Mouse (Mus musculus) Patski (cell line): Measurements from ENCODE around the gene Dagla. TPM values are rescaled to one million over a fixed set of nuclear protein-coding genes. Genes with fewer than 3 reads are reported as not detected.

Experiments used
- ATAC-seq: fragments of 100-300 bp; one replicate; pipeline ENCODE4 v1.8.0; 2021
- CTCF ChIA-PET: fragments of 350-600 bp; sonication (Branson Sonifier 250); formaldehyde crosslinking; loops from one replicate; lab custom pipeline; 2022; ENCODE audit warnings: inconsistent platforms; lab: Charles Lee
- POLR2A ChIA-PET: fragments of 350-600 bp; sonication (Branson Sonifier 250); formaldehyde crosslinking; loops from one replicate; lab custom pipeline; 2022; ENCODE audit warnings: antibody characterized with exemption, inconsistent platforms; lab: Charles Lee
- DNase-seq: peaks from one replicate; pipeline ENCODE4 v3.0.0-alpha.2; 2011; ENCODE audit warnings: low read depth, low spot score
- H3K27me3 ChIP-seq: fragments of 371-371 bp; one replicate; pipeline ENCODE4 v1.5.1; 2021
- CTCF ChIP-seq: fragments of 100-300 bp; IDR thresholded peaks from one replicate; pipeline ENCODE4 v1.5.1; 2021
- in situ Hi-C: fragments of 300-500 bp; cut with MboI; formaldehyde crosslinking; loops from 3 replicates; pipeline ENCODE4 v1.11.1; 2018; ENCODE audit warnings: low pct_unique_long_range_greater_than_20kb, mixed read lengths
- polyA plus RNA-seq: library from polyadenylated mRNA; unstranded; gene quantifications from one replicate; pipeline ENCODE4 v1.2.3, GENCODE M21; 2021

Dagla gene
- polyA plus RNA-seq, 1 experiment from 2014 or later: 2.9 TPM

DNA sequence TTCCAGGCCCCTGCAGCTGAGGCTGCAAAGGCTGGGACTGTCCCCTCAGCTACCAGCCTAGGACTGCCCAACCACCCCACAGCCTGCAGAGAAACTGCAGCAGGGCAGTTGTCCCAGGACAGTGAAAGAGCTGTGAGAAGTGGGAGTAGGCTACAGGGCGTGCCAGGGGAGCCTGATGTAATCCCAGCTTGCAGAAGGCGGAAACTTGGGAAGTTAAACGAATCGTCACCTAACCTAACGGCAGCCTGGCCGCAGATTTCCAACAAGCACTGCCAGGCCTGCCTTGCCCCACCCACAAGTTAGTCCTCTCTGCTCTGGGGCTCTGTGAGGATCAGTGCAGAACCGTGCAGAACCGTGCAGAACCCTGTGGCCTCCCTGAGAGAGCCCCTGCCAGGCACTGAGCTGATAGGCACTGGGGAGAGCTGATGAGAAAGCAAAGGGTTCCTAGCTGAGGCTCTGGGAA, 7.6 kb downstream of the Dagla start:
- ChIA-PET POLR2A (no interaction called here), CTCF (interaction anchor here (2.5 kb wide), 1 partner anchor 39 kb away, joined by 9 read pairs; no protein-coding TSS in a partner anchor)
- no peak for TF ChIP-seq CTCF
- no peaks in the 10 kb centered on the region for H3K27me3 ChIP-seq
- in situ Hi-C loops: no loop called here
- DNase-seq: no peak
- peak; percentile 24 for ATAC-seq

DNA sequence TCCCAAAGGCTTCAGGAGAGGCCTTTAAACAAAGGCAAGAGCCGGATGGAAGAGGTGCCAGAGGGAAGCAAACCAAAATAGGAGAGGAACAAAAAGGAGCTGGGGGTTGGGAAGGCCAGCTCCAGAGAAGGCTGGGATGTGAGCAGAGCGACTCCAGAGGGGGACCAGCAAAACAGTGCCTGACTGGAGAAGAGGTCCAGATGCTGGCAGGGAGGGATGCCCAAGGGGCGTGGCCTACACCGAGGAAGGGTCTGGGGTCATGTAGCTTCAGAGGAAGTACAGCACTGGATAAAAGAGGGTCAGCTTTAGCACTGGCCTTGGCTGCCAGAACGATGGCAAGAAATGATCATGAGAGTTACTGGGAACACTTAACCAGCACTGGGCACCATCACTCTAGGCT, 8.4 kb downstream of the Dagla start:
- ChIA-PET POLR2A (interaction anchor here (1.2 kb wide), 1 partner anchor 23 kb away, joined by 3 read pairs; no protein-coding TSS in a partner anchor), CTCF (interaction anchor here (0.8 to 2.5 kb wide), 3 partner anchors 8 to 38 kb away, joined by 4 to 9 read pairs (median 4); partner anchors contain the start of gene Dagla)
- ATAC-seq (no peak), DNase-seq (no peak)
- in situ Hi-C loops: no loop called here
- TF ChIP-seq CTCF: no peak
- no peaks in the 10 kb centered on the region for H3K27me3 ChIP-seq

DNA sequence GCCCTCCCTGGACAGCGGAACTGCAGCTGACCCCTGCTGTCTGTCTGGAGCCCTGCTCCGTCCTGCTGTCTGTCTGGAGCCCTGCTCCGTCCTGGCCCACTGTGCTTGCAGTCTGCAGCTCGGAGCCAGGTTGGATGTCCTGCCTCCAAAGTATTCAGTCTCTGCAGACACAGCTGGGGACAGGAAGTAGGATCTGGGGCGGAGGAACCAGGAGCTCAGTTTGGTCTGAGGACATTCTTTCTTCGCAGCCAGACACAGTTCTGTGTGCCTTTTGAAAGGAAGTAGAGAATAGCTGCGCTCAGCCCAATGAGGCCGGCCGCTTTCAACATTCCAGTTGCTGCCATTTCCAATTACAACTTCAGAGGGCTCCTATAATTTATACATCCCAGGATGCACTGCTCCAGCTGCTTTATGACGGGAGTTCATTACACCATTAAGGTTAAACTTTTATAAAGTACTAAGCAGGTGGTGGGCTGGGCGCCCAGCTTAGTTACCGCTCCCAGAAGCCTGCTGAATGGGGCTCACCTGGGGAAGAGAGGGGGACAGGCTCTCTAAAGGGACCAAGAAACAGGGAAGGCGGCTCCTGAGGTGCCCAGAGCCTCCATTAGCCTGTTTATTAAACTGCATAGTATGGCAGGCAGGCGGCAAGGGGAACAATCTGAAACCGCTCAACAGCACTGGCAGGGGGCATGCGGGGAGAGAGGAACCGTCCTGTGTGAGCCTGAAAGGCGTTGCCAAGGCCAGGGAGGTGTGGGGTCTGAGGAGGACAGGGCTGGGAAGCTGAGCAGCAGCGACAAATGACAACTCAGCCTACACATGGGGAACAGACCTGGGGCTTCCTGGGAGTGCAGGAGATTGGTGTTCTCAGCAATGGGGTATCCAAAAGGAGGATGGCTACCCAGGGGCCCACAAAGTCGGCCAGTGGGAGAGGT, 9.8 kb downstream of the Dagla start:
- no peak for ATAC-seq
- H3K27me3 ChIP-seq: no peaks in the 10 kb centered on the region
- no peak for DNase-seq
- in situ Hi-C loops: no loop called here
- CTCF ChIA-PET: interaction anchor here (1.1 to 1.4 kb wide), 2 partner anchors 10 kb away, joined by 4 read pairs; partner anchors contain the start of gene Dagla
- no peak for TF ChIP-seq CTCF
- POLR2A ChIA-PET: interaction anchor here (1.2 kb wide), 1 partner anchor 22 kb away, joined by 3 read pairs; no protein-coding TSS in a partner anchor

DNA sequence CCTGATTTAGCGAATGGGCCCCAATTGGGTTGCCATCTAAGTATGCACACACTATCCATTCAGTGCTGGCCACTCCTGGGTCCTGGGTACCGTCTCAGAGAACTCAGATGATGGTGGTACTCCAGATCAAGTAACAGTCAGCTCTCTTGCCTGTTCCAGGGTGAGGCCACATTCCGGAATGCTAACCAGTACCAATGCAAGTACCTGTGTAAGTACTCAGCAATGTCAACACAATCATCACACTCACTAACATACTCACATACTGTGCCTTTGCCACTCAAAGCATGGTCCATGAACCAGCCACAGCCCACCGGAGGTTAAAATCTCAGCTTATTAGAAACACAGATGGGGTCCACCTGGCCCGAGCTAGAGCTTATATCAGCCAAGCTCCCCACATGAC, 10.7 kb downstream of the Dagla start:
- ATAC-seq (no peak), DNase-seq (no peak)
- no peaks in the 10 kb centered on the region for H3K27me3 ChIP-seq
- ChIA-PET POLR2A (no interaction called here), CTCF (interaction anchor here (1.1 kb wide), 1 partner anchor 11 kb away, joined by 4 read pairs; the partner anchor contains the start of gene Dagla)
- in situ Hi-C loops: no loop called here
- TF ChIP-seq CTCF: no peak

DNA sequence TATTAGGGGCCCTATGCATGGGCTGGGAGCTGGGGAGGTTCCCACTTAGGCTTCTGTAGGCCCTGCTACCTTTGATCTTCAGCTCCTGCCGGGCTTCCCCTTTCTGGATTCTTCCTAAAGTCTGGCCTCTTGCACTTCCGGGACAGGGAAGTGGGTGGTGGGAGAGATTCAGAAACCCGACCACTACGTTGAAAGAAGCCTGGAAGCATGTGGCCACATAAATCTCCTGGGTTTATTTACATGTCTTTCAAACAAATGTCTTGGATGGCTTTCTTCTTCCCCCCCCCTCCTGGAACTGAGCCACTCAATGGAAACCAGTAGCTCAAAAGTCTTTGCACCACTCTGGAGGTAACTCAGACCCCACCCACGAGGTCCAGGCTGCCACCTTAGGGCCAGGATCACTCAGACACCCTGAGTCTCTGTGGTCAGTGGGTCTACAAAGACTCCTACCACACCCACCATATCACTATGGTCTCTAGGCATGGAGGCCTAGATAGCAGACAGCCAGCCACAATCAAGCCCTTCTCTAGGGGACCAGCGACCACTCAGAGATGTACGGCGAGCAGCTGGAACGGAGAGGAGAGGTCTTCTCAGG, 12.7 kb downstream of the Dagla start:
- no peak for DNase-seq
- CTCF ChIA-PET: interaction anchor here (0.9 to 1.2 kb wide), 2 partner anchors 10 to 17 kb away, joined by 3 read pairs; no protein-coding TSS in a partner anchor
- POLR2A ChIA-PET: interaction anchor here (0.7 kb wide), 1 partner anchor 29 kb away, joined by 4 read pairs; no protein-coding TSS in a partner anchor
- no peak for TF ChIP-seq CTCF
- in situ Hi-C loops: no loop called here
- ATAC-seq: no peak
- no peaks in the 10 kb centered on the region for H3K27me3 ChIP-seq

DNA sequence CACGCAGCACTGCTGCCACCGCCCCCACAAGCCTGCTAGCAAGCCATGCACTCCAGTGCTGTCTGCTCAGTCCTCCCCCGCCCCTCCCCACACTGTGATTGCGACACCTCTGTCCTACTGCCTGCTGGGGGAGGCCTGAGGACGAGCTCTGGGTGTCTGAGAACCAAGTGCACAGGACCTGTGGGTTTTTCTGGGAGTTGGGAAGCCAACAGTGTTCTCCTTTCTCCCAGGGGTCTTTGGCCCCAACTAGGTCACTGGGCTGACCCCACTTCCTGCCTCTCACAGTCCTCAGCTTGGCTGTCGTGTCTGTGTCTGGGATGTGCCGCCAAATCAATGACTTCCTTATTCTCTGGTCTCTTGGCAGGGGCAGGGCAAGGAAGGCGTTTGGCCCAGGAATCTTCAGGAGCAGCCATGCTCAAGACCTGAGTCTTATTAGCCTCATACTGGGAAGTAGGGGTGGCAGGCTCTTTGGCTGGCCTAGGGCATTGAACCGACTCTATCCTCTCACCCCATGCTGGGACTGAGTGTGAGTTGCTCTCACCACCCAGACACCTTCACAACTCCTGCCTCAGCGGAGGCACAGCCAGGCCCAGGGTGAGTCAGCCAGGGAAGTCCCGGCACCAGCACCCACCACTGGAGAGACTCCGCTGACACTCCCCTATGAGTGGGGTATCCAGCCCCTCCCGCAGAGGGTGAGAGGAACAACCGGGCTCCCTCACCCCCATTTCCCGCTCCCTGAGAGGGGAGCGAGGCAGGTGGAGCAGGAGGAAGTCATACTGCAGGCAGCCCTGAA, 14.3 kb downstream of the Dagla start:
- no peaks in the 10 kb centered on the region for H3K27me3 ChIP-seq
- no peak for TF ChIP-seq CTCF
- in situ Hi-C loops: no loop called here
- ChIA-PET CTCF (interaction anchor here (1.2 kb wide), 1 partner anchor 12 kb away, joined by 3 read pairs; no protein-coding TSS in a partner anchor), POLR2A (no interaction called here)
- no peak for DNase-seq
- ATAC-seq: peak; percentile 3

DNA sequence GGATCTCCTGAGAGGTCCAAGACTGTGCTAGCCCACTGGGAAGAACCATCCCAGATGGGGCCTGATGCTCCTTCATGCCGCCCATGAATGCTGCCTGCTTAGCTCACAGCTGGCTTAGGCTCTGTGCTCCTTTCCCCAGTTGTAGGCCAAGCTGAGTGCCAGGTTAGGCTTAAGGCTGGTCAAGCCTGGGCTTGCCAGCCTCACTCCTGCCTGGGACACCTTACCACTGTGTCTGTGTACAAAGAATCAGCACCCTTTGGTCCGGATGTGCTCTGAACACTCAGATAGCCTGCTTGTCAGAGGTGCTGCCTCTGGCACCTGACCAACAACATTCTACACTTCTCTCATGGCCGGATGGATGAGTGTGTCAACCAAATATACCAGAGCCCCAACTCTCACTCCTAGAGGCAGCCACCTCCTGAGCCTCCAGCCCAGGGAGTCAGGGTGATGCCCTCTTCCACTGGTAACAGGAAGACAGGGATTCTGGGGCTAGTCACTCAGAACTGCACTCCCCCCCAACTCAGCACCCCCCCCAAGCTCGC, 15.0 kb downstream of the Dagla start:
- ATAC-seq (peak; percentile 27), DNase-seq (no peak)
- in situ Hi-C loops: no loop called here
- ChIA-PET CTCF (interaction anchor here (1.2 kb wide), 1 partner anchor 46 kb away, joined by 3 read pairs; no protein-coding TSS in a partner anchor), POLR2A (no interaction called here)
- no peaks in the 10 kb centered on the region for H3K27me3 ChIP-seq
- TF ChIP-seq CTCF: no peak

DNA sequence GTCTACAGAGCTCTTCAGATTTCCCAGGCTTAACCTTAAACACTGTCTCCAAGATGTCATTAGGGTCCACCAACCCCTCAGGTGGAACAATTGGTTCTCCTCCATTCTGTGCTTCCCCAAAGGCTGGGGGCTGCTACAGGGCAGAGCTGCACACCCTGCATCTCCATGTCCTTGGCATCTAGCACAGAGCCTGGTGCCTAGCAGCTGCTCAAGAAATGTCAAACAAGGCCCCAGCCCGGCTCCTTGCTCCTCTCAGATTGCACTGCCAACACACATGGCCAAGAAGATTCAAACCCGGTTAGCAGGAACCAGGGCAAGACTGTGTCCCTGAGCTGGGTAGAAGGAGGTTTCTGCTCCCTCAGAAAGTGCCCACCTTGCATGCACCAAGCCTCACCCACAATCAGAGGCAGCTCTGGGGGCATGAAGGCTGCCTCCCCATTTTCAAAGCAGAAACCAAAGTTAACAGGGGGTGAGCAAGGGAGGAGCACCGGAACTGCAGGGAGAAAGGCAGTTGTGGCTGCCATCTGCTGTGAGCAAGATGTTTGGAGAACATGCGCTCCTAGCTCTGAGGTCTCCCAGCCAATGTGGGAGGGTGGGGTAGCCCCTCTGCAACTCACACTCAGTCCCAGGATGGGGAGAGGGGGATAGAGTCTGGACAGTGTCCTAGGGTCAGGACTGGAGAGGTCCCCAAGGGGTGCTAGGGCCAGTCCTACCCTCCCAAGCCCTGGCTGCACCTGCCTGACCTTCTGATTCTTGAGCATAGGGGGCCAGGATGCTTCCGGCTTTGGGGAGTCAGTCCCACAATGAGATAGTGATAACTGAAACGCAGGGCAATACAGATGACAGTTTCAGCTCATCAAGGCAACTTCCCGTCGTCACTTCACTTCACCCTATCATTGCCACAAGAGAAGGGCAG, 16.3 kb downstream of the Dagla start:
- in situ Hi-C loops: no loop called here
- ChIA-PET POLR2A (no interaction called here), CTCF (interaction anchor here (1.2 to 1.5 kb wide), 3 partner anchors 26 to 148 kb away, joined by 3 to 4 read pairs (median 3); no protein-coding TSS in a partner anchor)
- no peak for ATAC-seq
- DNase-seq: no peak
- H3K27me3 ChIP-seq: no peaks in the 10 kb centered on the region
- TF ChIP-seq CTCF: no peak
